10 mouse cellular contexts compared by ENCODE assay signal in the genomic region with DNA sequence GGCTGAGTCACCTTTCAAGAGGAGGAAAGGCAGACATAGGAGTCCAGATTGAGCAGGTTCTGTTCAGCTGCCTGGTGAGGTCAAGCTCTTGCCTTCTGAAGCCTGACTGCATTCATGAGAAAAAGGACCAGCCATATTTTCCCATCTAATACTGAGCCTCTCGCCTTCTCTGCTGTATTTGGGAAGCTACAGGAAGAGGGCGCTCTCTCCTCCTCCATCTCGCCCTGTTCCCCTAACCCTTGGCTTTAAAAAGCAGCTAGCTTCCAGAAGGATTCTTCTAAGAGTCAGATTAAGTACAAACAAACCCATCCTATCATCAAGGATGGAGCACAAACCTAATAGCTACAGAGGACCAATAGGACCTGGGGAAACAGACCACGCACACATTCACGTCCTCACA.
DNase-seq lines count a peak whose midpoint lies in the region; ATAC-seq and TF ChIP-seq lines count a peak whose summit lies in the region.
"Had no signal": no experiment of that assay in that cellular context is flagged by ENCODE, and none has a peak within 500 bp of the region (broad histone marks: within the 10 kb centered on the region; RNA-seq: fewer than 3 reads in every experiment).

No protein-coding gene starts in this region.

- no peaks in the 10 kb centered on the region for H3K4me1 ChIP-seq in kidney, embryonic 14.5 days (ENCODE audit: control insufficient read depth, insufficient read depth, low read length)
- no peaks in the 10 kb centered on the region for H3K4me1 ChIP-seq in testis, adult 2 months (ENCODE audit: control insufficient read depth, insufficient read depth, low read length)

- TF ChIP-seq CTCF in testis, adult 2 months (IDR thresholded peaks at IDR 0.05; ENCODE audit: control insufficient read depth, insufficient read depth, insufficient replicate concordance, low read depth, low read length) = peak; percentile 11; the same call in 1 of the 2 replicates

- H3K9ac ChIP-seq in kidney, embryonic 14.5 days (ENCODE audit: low read depth, low read length) = no peak overlapping the region

- H3K27ac ChIP-seq in kidney, embryonic 14.5 days (ENCODE audit: low read depth, low read length) = no peak overlapping the region
- no peak overlapping the region for H3K27ac ChIP-seq in testis, adult 2 months (ENCODE audit: control insufficient read depth, insufficient read depth, low read depth, low read length)

- ATAC-seq in kidney, embryonic 14.5 days (ENCODE audit: low FRiP score, low TSS enrichment) = no peak
- ATAC-seq: intestine, embryonic 16.5 days had no signal

- H3K4me3 ChIP-seq in kidney, embryonic 14.5 days (ENCODE audit: low read length) = no peak overlapping the region
- H3K4me3 ChIP-seq in testis, adult 2 months (ENCODE audit: control insufficient read depth, low read depth, low read length) = no peak overlapping the region

- no peak for TF ChIP-seq POLR2A in testis, adult 2 months (IDR thresholded peaks at IDR 0.05; ENCODE audit: control insufficient read depth, low read depth, low read length)

- WGBS in kidney, embryonic 14.5 days = 37% methylated on average over 5 of the region's 5 CpGs

- no peak overlapping the region for H3K4me2 ChIP-seq in kidney, embryonic 14.5 days (replicated peaks; ENCODE audit: low read depth, low read length)

- DNase-seq in adrenal gland, postnatal 10 days = peak; percentile 25
- DNase-seq in adrenal gland, adult 2 months = no peak
- DNase-seq in kidney, postnatal 10 days = peak; percentile 32
- DNase-seq in testis, postnatal 10 days (ENCODE audit: low spot score) = no peak
- DNase-seq in thymus, postnatal 14 days = peak; percentile 44
- DNase-seq in gastrocnemius, adult 18-20 months (ENCODE audit: low spot score) = no peak
- DNase-seq: cerebellum, adult 2 months had no signal

- peaks cover 18% of the 10 kb centered on the region for H3K27me3 ChIP-seq in kidney, embryonic 14.5 days (ENCODE audit: control insufficient read depth, insufficient read depth, low read length)
- no peaks in the 10 kb centered on the region for H3K27me3 ChIP-seq in testis, adult 2 months (ENCODE audit: control insufficient read depth, insufficient read depth, low read length)

- H3K9me3 ChIP-seq in kidney, embryonic 14.5 days (ENCODE audit: control insufficient read depth, low read length) = no peaks in the 10 kb centered on the region

- no peaks in the 10 kb centered on the region for H3K36me3 ChIP-seq in kidney, embryonic 14.5 days (ENCODE audit: control insufficient read depth, insufficient read depth, low read length)
- H3K36me3 ChIP-seq in testis, adult 2 months (ENCODE audit: control insufficient read depth, insufficient read depth, low read length) = no peaks in the 10 kb centered on the region

Comparison
In these comparisons a context has a peak if more than half of its experiments do, and no peak if none do; other contexts are left out.
1. DNase-seq: peak in adrenal gland, postnatal 10 days (single experiment), kidney, postnatal 10 days (single experiment) and thymus, postnatal 14 days (single experiment); none in adrenal gland, adult 2 months (single experiment), testis, postnatal 10 days (single experiment) and gastrocnemius, adult 18-20 months (single experiment).